Mouse (Mus musculus) adrenal gland, postnatal 4 days (tissue): ENCODE measurements around the gene Ing1. TPM values are rescaled to one million over a fixed set of nuclear protein-coding genes. Genes with fewer than 3 reads are reported as not detected.
A peak's percentile ranks its signal among the peaks of the same experiment; 100 is the strongest.

Source experiments
- DNase-seq, 2 experiments: peaks; one replicate each; pipeline ENCODE4 v3.0.0; 2021 to 2022; ENCODE audit warnings: low spot score in 2 of 2, mixed read lengths in 2 of 2
- total RNA-seq, 2 experiments: library from RNA; stranded (reverse); gene quantifications; 2 replicates each; pipeline ENCODE4 v1.2.3; 2021

The Ing1 gene
- total RNA-seq, 2 experiments from 2014 or later: 46.7 to 50.0 TPM

GRCm38 (mm10) chr8:11575604-11576384, 20.4 kb downstream of the Ing1 start:
- DNase-seq: no peak

GRCm38 (mm10) chr8:11585513-11586373, 30.4 kb downstream of the Ing1 start:
- DNase-seq: no peak

- no peak for DNase-seq
Observed at GRCm38 (mm10) chr8:11586374-11586745, 31.0 kb downstream of the Ing1 start.

- no peak for DNase-seq
Observed at GRCm38 (mm10) chr8:11591837-11592236, 36.5 kb downstream of the Ing1 start.

GRCm38 (mm10) chr8:11592296-11592695, 36.9 kb downstream of the Ing1 start:
- DNase-seq: no peak

- no peak for DNase-seq
Observed at GRCm38 (mm10) chr8:11593222-11593884, 38.0 kb downstream of the Ing1 start.

GRCm38 (mm10) chr8:11600301-11600951, 45.1 kb downstream of the Ing1 start:
- no peak for DNase-seq

GRCm38 (mm10) chr8:11602006-11602680, 46.8 kb downstream of the Ing1 start:
- DNase-seq: peak in 1 of 2 experiments; percentile 45

GRCm38 (mm10) chr8:11608848-11609247, 53.5 kb downstream of the Ing1 start:
- DNase-seq: no peak

Other genes with a start within 250 kb of the Ing1 start
- 100 to 1,000 TPM; 299 to 331 TPM for gene Col4a2, start 242.8 kb upstream of the Ing1 start, total RNA-seq
- 100 to 1,000 TPM; 580 to 619 TPM for gene Col4a1, start 242.7 kb upstream of the Ing1 start, total RNA-seq
- gene Rab20, start 76.9 kb upstream of the Ing1 start, total RNA-seq: 10 to 100 TPM in 1 of 2 experiments, 1 to 10 TPM in 1; 8.7 to 10.9 TPM
- 10 to 100 TPM; 74.2 to 77.2 TPM for gene Naxd, start 58.1 kb upstream of the Ing1 start, total RNA-seq
- gene Cars2, start 4.8 kb upstream of the Ing1 start, total RNA-seq: 10 to 100 TPM; 34.4 to 36.2 TPM
- 10 to 100 TPM; 86.5 to 97.9 TPM for gene Ankrd10, start 80.2 kb downstream of the Ing1 start, total RNA-seq
- not detected for gene 1700016D06Rik, start 145.5 kb downstream of the Ing1 start, total RNA-seq
- gene Arhgef7, start 172.2 kb downstream of the Ing1 start, total RNA-seq: 10 to 100 TPM; 72.8 to 74.1 TPM